Comparison of ENCODE assay signal across 28 mouse cellular contexts in genomic region chr10:40105174-40105573, GRCm38 (mm10). TPM values are rescaled to one million over a fixed set of nuclear protein-coding genes. Genes with fewer than 3 reads are reported as not detected.
DNase-seq lines count a peak whose midpoint lies in the region; ATAC-seq and TF ChIP-seq lines count a peak whose summit lies in the region.
"Had no signal": no experiment of that assay in that cellular context is flagged by ENCODE, and none has a peak within 500 bp of the region (broad histone marks: within the 10 kb centered on the region; RNA-seq: fewer than 3 reads in every experiment).

No protein-coding gene starts in this region.

- TF ChIP-seq CTCF in gastrocnemius, adult 2 months (IDR thresholded peaks at IDR 0.05) = no peak
- no peak for TF ChIP-seq CTCF in liver, postnatal 0 days (IDR thresholded peaks at IDR 0.05; ENCODE audit: low read depth)

- TF ChIP-seq EP300 in liver, postnatal 0 days (IDR thresholded peaks at IDR 0.05; ENCODE audit: low read depth) = peak; percentile 52; the same call in 1 of the 2 replicates

- no peak overlapping the region for H3K4me3 ChIP-seq in gastrocnemius, adult 2 months
- no peak overlapping the region for H3K4me3 ChIP-seq in liver, embryonic 13.5 days (replicated peaks)
- no peak overlapping the region for H3K4me3 ChIP-seq in liver, embryonic 11.5 days (ENCODE audit: low read depth, low read length)
- H3K4me3 ChIP-seq in liver, postnatal 0 days (ENCODE audit: low read depth, low read length) = no peak overlapping the region
- H3K4me3 ChIP-seq: embryonic facial prominence, embryonic 10.5 days; embryonic facial prominence, embryonic 13.5 days; erythroblast, embryonic 14.5 days; forebrain, embryonic 12.5 days; forebrain, embryonic 15.5 days; heart, embryonic 12.5 days; heart, embryonic 15.5 days; hindbrain, embryonic 10.5 days had no signal

- H3K4me2 ChIP-seq in liver, embryonic 13.5 days = no peak overlapping the region
- no peak overlapping the region for H3K4me2 ChIP-seq in liver, embryonic 11.5 days
- H3K4me2 ChIP-seq in liver, postnatal 0 days (ENCODE audit: low read depth, low read length) = no peak overlapping the region
- H3K4me2 ChIP-seq: embryonic facial prominence, embryonic 13.5 days; forebrain, embryonic 12.5 days; forebrain, embryonic 15.5 days; heart, embryonic 12.5 days; heart, embryonic 15.5 days; hindbrain, embryonic 14.5 days had no signal

- DNase-seq in gastrocnemius, adult 2 months = no peak
- DNase-seq in gastrocnemius, postnatal 14 days = no peak
- DNase-seq in liver, embryonic 13.5 days = no peak
- no peak for DNase-seq in liver, embryonic 11.5 days (ENCODE audit: low spot score)
- DNase-seq in liver, postnatal 0 days = no peak
- no peak for DNase-seq in right cerebral cortex, postnatal 25 days
- DNase-seq: adrenal gland, adult 2 months; adrenal gland, postnatal 14 days; cerebellum, adult 11-12 months; cerebellum, adult 8-10 months; cerebellum, postnatal 10 days; cerebellum, postnatal 36 days; embryo, embryonic 11 days; gastrocnemius, postnatal 25 days; heart, adult 18-20 months; heart, postnatal 10 days; heart, postnatal 36 days had no signal

- ATAC-seq in liver, embryonic 13.5 days (ENCODE audit: low read depth) = no peak
- ATAC-seq in liver, embryonic 11.5 days (replicated peaks; ENCODE audit: low FRiP score) = no peak
- no peak for ATAC-seq in liver, postnatal 0 days
- ATAC-seq: forebrain, embryonic 15.5 days; hindbrain, postnatal 0 days; inflammation-experienced regulatory T-cells, adult 6 months had no signal

- no peaks in the 10 kb centered on the region for H3K27me3 ChIP-seq in liver, embryonic 13.5 days
- H3K27me3 ChIP-seq in liver, embryonic 11.5 days (replicated peaks; ENCODE audit: control insufficient read depth, insufficient read depth, low read length) = no peaks in the 10 kb centered on the region
- H3K27me3 ChIP-seq in liver, postnatal 0 days (ENCODE audit: insufficient read depth, low read length) = no peaks in the 10 kb centered on the region
- H3K27me3 ChIP-seq: embryonic facial prominence, embryonic 13.5 days; forebrain, embryonic 12.5 days; forebrain, embryonic 15.5 days; heart, embryonic 12.5 days; heart, embryonic 15.5 days had no signal

- intact Hi-C loops in gastrocnemius, adult 2 months (cut with DNase I) = loop anchor here (5.0 kb wide), 1 partner anchor 38 kb away; no protein-coding TSS in a partner anchor
- intact Hi-C loops in gastrocnemius, postnatal 14 days (cut with DNase I; ENCODE audit: low total_unique reads) = no loop called here

- 18% methylated on average over 1 of the region's 1 CpGs for WGBS in liver, embryonic 13.5 days (ENCODE audit: insufficient replicate concordance)
- 49% methylated on average over 1 of the region's 1 CpGs for WGBS in liver, embryonic 11.5 days
- WGBS in liver, postnatal 0 days (ENCODE audit: insufficient replicate concordance) = 53% methylated on average over 1 of the region's 1 CpGs

- H3K9ac ChIP-seq in liver, embryonic 13.5 days = no peak overlapping the region
- no peak overlapping the region for H3K9ac ChIP-seq in liver, embryonic 11.5 days (ENCODE audit: low read depth, low read length)
- H3K9ac ChIP-seq in liver, postnatal 0 days (replicated peaks) = no peak overlapping the region
- H3K9ac ChIP-seq: embryonic facial prominence, embryonic 13.5 days; forebrain, embryonic 12.5 days; forebrain, embryonic 15.5 days; heart, embryonic 12.5 days; heart, embryonic 15.5 days; hindbrain, embryonic 14.5 days had no signal

- H3K4me1 ChIP-seq in liver, embryonic 13.5 days (replicated peaks) = peaks cover 78% of the 10 kb centered on the region
- peaks cover 25% of the 10 kb centered on the region for H3K4me1 ChIP-seq in liver, embryonic 11.5 days (replicated peaks; ENCODE audit: control insufficient read depth, insufficient read depth, low read length)
- peaks cover 20% of the 10 kb centered on the region for H3K4me1 ChIP-seq in liver, postnatal 0 days (ENCODE audit: insufficient read depth)
- H3K4me1 ChIP-seq: forebrain, embryonic 12.5 days; forebrain, embryonic 15.5 days; hindbrain, embryonic 10.5 days had no signal

- peak overlapping the region; percentile 93 for H3K27ac ChIP-seq in gastrocnemius, adult 2 months
- H3K27ac ChIP-seq in liver, embryonic 13.5 days = peak overlapping the region; percentile 66
- H3K27ac ChIP-seq in liver, embryonic 11.5 days (ENCODE audit: low read depth, low read length) = no peak overlapping the region
- H3K27ac ChIP-seq in liver, postnatal 0 days (ENCODE audit: low read depth) = no peak overlapping the region
- H3K27ac ChIP-seq: embryonic facial prominence, embryonic 10.5 days; embryonic facial prominence, embryonic 13.5 days; forebrain, embryonic 12.5 days; forebrain, embryonic 15.5 days; heart, embryonic 15.5 days; hindbrain, embryonic 10.5 days; hindbrain, embryonic 14.5 days; hindbrain, postnatal 0 days had no signal

- H3K36me3 ChIP-seq in liver, embryonic 13.5 days = peaks cover 10% of the 10 kb centered on the region
- H3K36me3 ChIP-seq in liver, embryonic 11.5 days (ENCODE audit: control insufficient read depth, insufficient read depth, low read length) = no peaks in the 10 kb centered on the region
- no peaks in the 10 kb centered on the region for H3K36me3 ChIP-seq in liver, postnatal 0 days (replicated peaks; ENCODE audit: insufficient read depth, low read length)
- H3K36me3 ChIP-seq: embryonic facial prominence, embryonic 10.5 days; embryonic facial prominence, embryonic 13.5 days; forebrain, embryonic 12.5 days; forebrain, embryonic 15.5 days; heart, embryonic 12.5 days; heart, embryonic 15.5 days; hindbrain, embryonic 10.5 days had no signal

- no peaks in the 10 kb centered on the region for H3K9me3 ChIP-seq in liver, embryonic 13.5 days (replicated peaks)
- no peaks in the 10 kb centered on the region for H3K9me3 ChIP-seq in liver, embryonic 11.5 days (ENCODE audit: control insufficient read depth, low read length)
- H3K9me3 ChIP-seq in liver, postnatal 0 days (ENCODE audit: low read length) = no peaks in the 10 kb centered on the region
- H3K9me3 ChIP-seq: embryonic facial prominence, embryonic 10.5 days; embryonic facial prominence, embryonic 13.5 days; forebrain, embryonic 12.5 days; forebrain, embryonic 15.5 days; heart, embryonic 12.5 days; heart, embryonic 15.5 days; hindbrain, embryonic 10.5 days had no signal

RNA-seq across cellular contexts. Expression of gene Slc16a10, which starts 36.9 kb away (rescaled TPM):
- 10 to 100 TPM; 39.8 to 43.6 TPM for total RNA-seq in gastrocnemius, adult 2 months (2021)
- 10 to 100 TPM; 30.0 to 33.6 TPM for total RNA-seq in gastrocnemius, postnatal 14 days (2021)
- polyA plus RNA-seq in liver, embryonic 13.5 days (2015; fragmentation: Nextera tagmentation; extraction: Ambion mirVana) = 75.1 and 80.8 TPM in 2 replicates
- polyA plus RNA-seq in liver, embryonic 11.5 days (2014; fragmentation: Nextera tagmentation; extraction: Ambion mirVana) = 46.9 and 49.2 TPM in 2 replicates
- polyA plus RNA-seq in liver, postnatal 0 days (2015; fragmentation: Nextera tagmentation; extraction: Ambion mirVana) = 20.2 and 22.1 TPM in 2 replicates

Comparison
In these comparisons a context has a peak if more than half of its experiments do, and no peak if none do; other contexts are left out.
1. H3K27ac ChIP-seq: peak in gastrocnemius, adult 2 months (single experiment) and liver, embryonic 13.5 days (single experiment); none in liver, embryonic 11.5 days (single experiment) and liver, postnatal 0 days (single experiment).